Mouse (Mus musculus) kidney, postnatal 10 days (tissue): ENCODE measurements around the gene Arid5b.

Experiments
- DNase-seq: peaks from one replicate; pipeline ENCODE4 v3.0.0; 2021; ENCODE audit warnings: mixed read lengths

The Arid5b gene

DNA sequence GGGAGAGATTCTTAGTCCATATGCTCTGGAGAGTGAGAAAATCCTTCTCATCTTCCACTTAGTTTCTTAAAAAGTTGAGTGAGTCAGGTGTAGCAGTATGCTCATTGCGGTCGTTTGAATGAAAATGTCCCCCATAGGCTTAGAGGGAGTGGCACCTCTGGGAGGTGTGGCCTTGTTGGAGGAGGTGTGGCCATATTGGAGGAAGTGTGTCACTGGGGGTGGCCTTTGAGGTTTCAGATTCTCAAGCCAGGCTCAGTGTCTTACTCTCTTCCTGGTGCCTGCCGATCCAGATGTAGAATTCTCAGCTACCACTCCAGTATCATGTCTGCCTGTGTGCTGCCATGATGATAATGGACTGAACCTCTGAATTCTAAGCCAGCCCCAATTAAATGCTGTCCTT is 199.8 kb downstream of the Arid5b start:
- DNase-seq = no peak

DNA sequence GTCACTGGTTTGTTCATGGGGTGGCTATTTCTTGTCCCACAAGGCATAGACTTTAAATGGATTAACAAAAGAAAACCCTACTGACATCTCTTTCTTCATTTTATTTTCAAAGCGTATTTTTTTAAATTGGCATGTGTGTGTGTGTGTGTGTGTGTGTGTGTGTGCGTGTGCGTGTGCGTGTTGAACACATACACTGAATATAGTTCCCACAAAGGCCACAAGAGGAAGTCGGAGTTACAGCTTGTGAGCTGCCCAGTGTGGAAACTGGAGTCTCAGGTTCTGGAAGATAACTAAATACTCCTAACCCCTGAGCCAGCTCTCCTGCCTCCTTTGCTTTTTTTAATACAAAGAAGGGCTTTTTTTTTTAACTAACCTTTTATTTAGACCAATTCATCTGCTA is 203.4 kb downstream of the Arid5b start:
- no peak for DNase-seq

DNA sequence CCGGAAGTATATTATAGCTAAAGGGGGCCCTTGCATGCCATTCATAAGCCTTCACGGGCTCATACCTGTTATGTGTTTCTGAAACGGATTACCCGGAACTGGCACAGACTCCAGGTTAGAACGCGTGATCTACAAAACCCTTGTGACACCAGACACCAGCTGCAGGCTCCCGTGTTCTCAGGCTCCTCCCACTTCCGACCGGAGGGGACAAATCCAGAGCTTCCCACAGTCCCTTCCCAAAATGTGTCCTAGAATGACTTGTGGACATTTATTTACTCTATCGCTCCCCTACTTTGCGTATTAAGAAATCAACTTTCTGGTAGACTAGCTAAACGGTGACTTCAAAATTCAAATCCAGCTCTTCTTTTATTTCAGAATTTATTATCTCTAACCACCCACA is 204.2 kb downstream of the Arid5b start:
- DNase-seq = no peak

DNA sequence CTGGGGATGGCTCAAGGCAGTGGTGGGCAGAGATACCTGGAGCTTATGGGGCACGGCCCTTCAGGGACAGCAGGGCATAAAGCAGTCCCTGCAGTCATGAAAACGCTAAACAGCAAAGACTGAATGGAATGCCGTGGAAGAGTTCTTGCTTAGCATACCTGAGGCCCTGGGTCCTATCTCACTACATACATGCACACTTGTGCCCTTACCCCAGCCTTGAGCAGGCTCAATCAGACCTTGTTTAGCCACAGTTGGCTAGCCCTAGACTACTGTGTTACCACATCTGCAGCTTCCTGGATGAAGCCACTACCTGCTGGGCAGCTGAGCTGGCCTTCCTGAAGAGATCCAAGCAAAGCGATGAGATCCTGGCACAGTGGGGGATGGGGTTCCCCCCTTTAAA is 205.9 kb downstream of the Arid5b start:
- DNase-seq = no peak

DNA sequence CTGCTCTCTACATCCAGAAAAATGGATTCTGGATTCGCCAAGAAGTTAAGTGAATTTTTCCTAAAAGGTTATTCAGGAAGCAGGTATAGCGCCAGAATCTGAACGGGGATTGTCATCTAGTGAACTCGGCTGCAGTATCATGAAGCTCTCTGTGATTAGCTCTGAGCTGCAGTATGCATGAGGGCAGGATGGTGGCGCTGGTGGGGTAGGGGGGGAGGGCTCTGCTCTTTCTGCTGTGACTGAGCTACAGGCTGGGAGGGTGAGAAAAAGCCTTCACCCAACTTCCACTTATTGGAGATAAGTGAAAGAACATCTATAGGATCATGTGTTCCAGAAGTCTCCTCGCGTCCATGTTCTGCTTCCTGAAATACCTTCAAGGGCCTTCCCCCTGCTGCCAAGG is 207.5 kb downstream of the Arid5b start:
- DNase-seq = no peak

DNA sequence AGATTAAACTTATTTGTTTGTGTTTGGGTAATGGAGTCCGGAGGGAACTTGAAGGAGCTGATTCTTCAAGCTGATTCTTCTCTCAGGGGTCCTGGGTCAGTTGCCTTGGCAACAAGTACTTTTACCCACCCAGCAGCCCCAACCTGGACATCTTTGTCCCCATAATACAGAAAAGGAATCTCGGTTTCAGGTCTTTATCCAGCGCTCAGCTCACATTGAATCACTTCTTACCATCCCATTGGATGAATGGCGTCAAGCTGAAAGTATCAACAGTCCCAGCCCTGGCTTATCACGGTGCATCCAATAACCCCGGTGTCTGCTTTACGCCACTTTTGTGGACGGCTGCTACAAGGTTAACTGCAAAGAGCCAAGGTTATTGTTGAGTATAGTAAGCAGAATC is 210.1 kb downstream of the Arid5b start:
- DNase-seq = no peak

DNA sequence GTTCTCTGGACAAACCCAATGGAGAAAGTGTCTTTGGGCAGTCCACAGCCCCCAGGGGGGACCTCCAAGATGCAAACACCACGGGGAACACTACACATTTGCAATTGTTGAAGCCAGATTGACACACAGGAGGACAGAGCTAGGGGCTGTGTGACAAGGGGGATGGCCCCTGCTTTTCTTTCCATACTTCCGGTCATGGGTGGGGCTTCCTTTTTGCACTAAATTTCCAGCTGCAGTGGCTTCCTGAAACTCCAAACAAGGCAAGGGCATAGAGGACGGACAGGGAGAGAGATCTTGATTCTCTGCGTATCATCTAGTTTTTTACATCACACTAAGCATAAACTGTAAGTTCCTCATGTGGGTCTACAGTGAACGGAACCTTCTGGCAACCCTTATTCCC is 210.6 kb downstream of the Arid5b start:
- no peak for DNase-seq

DNA sequence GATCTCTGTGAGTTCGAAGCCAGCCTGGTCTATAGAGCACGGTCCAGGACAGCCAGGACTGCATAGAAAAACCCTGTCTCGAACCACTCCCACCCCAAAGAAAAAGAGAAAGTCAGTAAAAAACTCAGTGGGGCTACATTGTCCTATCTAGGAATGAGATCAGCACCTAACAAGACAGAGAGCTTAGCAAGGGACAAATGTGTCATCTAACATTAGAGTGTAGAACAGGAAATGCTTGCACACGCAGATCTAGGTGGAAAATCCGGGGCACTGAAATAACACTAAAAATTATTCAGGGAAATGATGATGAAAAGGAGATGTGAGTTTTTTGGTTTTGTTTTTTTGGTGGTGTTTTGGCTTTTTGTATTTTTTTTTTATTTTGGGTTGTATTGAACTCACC is 212.4 kb downstream of the Arid5b start:
- no peak for DNase-seq

DNA sequence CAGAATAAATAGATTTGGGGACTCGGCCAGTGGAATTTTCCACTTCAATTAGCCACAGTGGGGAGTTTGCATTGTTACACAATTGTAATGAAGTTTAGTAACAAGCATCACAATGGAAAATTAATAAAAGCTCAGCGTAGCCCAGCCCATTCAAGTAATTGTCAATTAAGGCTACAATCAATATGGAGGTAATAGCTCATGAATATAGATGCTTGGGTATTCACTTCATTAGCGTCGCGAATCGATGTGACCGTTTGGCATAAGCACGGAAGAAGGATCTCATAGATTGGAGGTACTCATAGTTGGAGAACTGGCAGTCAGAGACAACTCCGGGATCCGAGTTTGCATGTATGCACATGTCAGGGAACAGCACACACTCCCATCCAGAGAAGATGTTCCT is 214.0 kb downstream of the Arid5b start:
- no peak for DNase-seq

DNA sequence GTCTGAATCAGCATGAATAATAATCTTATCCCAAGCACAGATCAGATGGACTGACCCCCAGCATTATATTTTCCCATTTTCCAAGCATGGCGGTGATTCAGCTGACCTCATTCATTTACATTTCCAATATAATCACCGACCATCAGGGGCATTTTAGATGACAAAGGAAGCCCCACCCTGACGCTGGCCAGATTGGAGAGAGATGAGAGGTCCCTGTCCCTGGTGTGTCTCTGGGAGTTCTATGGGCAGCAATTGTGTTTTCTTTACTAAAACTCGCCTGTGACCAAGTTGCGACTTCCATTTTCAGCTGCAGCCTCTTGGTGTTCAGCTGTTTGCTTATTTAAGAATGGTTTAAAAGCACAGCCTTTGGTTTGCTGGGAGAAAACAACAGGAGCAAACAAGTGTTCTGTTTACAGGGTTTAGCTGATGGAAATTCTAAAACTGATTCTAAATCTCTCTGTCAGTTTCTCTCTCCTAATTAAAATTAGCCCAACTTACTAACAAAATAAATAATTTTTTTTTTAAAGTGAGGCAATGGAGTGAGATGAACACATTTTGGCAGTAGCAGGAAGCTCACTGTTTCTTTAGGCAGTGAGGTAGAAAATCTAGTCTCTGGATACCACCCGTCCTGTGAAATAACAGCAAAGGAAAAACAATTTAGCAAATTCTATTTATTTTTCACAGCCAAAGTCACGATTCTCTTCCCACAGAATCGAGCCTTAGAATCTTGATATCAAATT is 214.6 kb downstream of the Arid5b start:
- no peak for DNase-seq

DNA sequence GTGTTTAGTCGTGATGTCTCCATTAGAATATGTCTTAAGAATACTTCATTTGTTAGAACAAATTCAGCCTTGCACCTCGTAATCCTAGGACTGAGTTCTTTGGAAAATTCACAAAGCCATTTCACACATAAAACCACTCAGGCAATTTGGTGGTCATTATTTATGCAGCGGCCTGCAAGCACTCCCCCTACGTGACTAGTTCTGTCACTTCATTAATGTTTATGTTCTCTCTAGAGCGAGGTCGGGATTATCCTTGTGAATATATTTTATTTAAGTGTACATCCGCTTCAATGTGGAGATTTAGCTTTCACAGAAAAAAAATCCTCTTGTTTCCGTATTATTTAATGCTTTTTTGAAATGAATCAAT is 217.3 kb downstream of the Arid5b start:
- DNase-seq = no peak

DNA sequence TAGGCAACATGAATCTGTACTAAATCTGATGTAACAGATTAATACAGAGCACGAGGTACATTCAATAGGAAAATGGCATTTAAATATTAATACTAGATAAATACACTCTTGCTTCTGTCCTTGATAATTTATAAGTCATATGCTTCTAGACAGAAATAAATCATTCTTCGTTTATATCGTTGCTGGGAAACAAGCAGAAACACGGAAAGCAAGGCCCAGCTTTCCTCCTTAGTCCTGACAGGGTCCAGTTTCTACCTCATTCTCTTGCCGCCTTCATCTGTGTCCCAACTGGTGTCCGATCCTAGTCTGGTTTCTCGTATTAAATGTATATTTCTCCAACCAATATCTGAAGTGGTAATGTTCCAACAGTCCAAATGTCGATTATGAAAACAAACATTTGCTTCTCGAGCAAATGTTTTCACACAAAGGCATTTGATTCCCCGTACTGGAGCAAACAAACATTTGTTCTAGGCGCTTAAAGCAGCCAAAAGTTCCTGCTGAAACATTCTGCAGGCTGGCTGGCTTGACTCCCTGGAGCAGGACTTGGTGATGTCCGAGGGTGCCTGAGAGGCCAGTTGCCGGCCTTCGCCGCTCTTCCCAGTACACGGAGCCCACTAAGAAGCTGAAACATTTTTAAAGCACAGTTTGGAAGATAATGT is 217.8 kb downstream of the Arid5b start:
- peak; percentile 42 for DNase-seq

DNA sequence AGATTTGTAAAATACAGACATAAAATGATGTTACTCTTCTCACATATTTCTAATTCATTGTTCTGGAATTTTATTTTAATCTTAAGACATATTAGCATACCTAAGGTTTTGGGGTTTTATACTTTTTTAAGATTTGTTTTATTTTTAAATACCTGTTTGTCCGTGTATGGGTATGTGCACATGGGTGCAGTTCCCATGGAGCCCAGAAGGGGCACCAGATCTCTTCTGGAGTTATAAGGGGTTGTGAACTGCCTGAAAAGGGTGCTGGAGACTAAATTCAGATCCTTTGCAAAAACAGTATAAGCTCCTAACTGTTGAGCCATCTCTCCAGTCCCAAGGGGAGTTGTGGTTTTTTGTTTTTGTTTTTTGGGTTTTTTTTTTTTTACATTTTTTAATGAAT is 220.2 kb downstream of the Arid5b start:
- no peak for DNase-seq

DNA sequence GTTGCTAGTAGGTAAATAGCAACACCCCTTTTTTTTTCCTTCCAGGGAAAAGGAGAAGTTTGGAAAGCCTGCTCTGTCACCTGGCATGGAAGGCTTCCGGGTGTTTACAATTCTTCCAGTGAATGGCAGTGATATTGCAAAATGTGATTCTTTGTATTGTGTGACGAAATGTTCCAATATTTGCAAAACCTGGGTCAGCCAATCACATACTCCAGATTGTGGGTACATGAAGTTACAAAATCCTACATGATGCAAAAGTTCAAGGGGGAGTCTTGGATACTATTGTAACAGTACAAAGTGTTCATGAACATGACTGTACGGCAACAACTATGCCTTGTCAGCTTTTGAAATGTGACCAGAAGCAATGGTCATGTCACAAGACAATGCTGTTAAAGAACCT is 220.7 kb downstream of the Arid5b start:
- DNase-seq = no peak

DNA sequence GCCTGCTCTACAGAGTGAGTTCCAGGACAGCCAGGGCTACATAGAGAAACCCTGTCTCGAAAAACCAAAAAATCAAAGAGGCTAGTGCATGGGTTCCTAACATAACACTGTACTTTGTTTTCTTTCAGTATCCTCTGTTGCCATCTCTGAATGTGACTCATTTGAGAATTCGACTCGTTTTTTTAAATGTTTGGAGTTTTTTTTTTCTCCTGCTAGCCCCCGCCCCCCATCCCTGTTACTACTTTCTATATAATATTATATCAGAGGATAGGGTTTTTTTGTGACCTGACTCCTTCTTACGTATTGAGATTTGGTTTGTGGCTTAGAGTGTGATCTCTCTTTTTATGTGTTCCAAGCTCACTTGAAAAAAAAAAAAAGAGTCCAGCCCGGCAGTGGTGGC is 223.8 kb downstream of the Arid5b start:
- DNase-seq = no peak

DNA sequence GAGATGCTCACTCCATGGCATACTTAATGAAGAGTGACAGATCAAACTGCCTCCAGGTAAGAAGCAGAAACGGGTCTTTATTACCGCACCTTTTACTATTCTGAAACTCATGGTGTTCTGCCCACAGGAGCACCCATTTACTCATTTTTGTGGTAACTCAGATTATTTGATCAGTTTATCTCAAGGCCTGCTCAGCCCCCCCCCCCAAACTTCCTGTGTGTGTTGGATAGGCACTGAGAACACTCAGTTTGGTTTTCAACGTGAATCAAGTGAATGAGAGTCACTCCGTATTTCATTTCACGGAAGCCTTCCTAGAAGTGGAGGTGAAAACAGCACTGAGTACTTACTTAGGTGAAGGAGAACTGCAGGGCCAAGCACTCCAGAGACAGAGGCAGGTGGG is 224.4 kb downstream of the Arid5b start:
- no peak for DNase-seq

DNA sequence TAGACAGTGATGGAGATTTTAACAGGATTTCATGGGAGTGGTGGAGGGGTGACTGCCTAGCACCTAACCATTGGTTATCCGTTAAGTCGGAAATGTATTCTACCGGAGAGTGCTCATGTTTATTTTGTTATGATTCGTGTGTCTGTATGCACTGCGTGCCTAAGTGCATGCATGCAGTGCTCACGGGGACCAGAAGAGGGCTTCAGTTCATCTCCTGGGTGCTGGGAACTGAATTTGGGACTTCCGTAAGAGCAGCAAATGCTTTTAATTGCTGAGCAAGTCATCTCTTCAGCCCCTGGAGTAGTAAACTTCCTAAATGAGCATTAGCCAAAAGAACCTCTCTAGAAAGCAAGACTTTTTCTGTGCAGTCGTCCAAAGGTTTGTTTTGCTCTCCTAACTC is 226.2 kb downstream of the Arid5b start:
- DNase-seq = no peak

DNA sequence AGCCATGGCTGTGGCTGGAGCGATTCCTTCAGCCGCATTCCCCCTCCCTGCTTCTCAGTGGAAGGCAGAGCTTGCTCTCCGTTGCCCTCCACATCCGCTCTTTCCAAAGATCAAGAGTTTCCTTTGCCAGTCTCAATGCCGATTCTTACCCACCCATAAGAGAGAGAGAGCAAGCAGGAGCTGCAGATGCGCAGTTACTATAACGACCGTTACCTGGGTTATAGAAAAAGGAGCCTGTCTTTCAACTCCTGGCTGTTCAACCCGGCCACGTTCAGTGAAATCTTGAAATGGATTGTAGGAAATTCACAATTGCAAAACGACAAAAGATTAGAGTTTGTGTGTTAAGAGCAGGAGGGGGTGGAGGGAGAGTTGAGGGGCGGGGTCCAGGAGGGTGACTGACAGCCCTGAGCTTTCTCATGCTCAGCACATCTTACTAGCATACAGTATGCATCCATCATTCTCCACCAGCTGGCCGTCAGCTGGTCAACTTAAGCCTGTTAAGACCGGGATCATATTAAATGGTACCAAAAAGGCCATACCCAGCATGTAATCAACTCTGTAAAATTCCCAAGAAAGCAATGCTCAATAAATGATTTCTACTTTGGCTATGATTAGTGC is 227.1 kb downstream of the Arid5b start:
- DNase-seq = no peak

DNA sequence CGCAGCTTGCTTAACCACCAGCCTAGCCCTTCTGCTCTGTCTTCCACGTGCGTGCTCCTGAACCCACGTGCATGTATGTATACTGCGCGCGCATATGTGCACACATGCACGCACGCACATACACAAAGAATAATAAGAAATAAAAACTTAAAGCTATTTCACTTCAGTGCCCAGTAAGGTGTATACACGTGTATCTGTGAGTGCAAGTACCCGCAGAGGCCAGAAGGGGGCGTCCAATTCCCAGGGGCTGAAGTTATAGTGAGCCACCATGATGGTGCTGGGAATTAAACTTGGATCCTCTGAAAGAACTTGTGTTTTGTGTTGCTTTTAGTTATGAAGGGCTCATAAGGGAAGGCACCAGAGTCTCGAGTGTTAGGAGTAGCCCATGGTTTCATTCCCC is 227.7 kb downstream of the Arid5b start:
- DNase-seq = no peak

DNA sequence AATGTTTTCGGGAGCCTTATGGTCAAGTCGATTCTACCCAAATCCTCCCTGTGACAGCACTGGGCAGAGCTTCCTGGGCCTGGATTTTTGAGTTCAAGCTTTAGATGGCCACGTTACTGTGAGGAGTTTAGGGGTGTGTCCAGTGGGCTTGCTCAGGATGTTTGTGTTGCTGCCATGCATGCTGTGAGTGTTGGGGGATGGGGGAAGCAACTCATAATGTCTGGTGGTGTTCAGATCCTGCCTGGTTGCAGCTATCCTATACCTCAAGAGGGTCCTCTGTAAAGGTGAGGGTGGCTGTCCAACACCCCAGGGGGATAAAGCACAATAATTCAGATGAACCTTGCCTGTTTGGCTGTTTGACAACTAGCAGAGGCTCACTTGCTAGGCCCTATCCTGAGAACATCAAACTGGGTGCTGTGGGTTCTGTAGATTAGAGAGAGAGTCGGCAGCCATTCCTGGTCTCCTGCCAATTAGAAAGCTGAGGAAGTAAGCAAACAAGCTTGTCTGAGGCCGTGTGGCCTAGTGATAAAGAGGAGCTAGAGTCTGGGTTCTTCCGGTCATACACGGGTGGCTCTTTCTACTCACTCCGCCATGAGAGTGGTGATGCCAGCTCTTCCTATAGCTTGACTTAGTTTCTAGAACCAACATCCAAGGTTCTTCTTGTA is 229.8 kb downstream of the Arid5b start:
- DNase-seq = no peak

DNA sequence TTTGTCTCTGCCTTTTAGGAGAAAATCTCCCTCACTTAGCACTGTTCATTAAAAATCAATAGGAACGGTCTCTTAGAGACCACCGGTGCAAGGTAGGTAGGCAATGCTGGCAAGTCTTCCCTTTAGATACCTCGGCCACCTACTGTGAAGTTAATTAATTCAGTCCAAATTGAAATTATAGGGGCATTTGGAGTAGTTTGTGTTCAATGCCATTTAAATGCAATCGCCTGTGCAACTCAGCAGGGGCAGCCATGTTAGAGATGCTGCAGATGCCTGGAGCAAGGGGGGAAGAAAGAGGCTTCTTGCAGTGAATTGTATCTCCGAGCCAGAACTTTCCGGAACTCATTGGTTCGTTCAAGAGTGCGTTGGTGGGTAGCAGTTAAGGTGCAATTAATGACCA is 233.7 kb downstream of the Arid5b start:
- DNase-seq = no peak

DNA sequence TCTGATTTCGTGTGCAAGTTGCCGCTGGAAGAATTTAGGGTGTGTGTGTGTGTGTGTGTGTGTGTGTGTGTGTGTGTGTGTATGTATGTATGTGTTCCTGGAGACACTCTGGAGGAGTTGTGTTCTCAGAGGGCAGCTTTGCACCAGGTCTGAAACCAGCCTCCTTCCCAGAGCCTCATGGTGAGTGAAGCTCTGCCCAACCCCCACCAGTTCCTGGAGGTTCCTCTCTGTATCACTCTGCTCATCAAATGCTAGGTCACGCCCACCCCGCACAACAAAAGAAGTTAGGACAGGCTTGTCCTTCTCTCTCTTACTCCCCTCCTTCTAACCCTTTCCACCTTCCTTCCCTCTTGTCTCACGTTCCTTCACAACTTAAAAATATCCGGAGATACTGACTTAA is 234.6 kb downstream of the Arid5b start:
- DNase-seq = peak; percentile 31
